Mouse (Mus musculus) CD4-positive naive resting alpha-beta T cell, adult 57 days (primary cell): ENCODE measurements around the gene Gbp6. TPM values are rescaled to one million over a fixed set of nuclear protein-coding genes. Genes with fewer than 3 reads are reported as not detected.

ENCODE experiments used
- total RNA-seq: library from RNA; stranded (reverse); gene quantifications from one replicate; pipeline ENCODE4 v1.2.4, GENCODE M21; 2023

Gbp6 gene
- 38.3 TPM for total RNA-seq

GRCm38 (mm10) chr5:105293226-105294165 lies at the start of gene Gbp6, which contains the start of gene Gm43302:
TSS of gene Gbp6 (minus strand) at chr5:105293698.
TSS of gene Gm43302 (minus strand) at chr5:105293695.

DNA sequence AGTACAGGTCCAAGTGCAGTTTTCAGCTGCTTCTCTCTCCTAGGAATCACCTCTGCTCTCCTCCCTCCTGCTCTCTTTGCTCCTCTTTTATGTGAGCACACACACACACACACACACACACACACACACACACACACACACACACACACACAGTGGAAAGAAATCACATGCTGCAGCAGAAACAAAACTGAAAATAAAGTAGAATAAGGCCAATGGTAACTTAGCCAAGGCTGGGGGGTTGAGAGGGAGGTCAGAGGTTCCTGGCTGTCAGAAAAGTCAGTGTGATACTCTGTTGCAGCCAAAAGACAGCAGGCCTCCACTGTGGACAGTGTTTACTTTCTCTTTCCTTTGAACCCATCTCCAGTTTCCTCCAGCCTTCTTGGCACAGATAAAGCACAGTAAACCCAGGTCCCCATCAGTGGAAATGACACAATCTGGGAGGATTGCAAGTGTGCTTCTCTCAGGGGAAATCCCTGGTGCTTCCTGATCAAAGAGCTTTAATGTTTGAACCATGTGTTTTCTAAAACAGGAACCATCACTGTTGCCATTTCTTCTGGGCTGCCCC lies 53.9 kb downstream of the Gbp6 start, which contains the start of gene Gbp10:
Gbp10 (minus strand) TSS at position 51 of the 565 bp plus-strand sequence.

Other genes starting within 250 kb of the Gbp6 start
- gene Gbp9, start 154.2 kb downstream of the Gbp6 start, total RNA-seq: 74.0 TPM
- 31.2 TPM for gene Gbp8, start 154.2 kb downstream of the Gbp6 start, total RNA-seq
- 122 TPM for gene Gbp4, start 154.1 kb downstream of the Gbp6 start, total RNA-seq
- 11.3 TPM for gene Gbp10, start 54.2 kb downstream of the Gbp6 start, total RNA-seq
- gene Gm43302, start within 50 bp of the Gbp6 start, total RNA-seq: not detected
- gene Lrrc8b, start 122.1 kb upstream of the Gbp6 start, total RNA-seq: 7.1 TPM
- gene Lrrc8c, start 225.7 kb upstream of the Gbp6 start, total RNA-seq: 130 TPM